Mouse (Mus musculus): ENCODE measurements at regions not wholly inside any gene's neighbourhood (a gene's known extent, or its start where the extent isn't known, plus 50 kb on each side); places are given as distances from the start of the nearest gene placed in this dataset.
A peak's percentile ranks its signal among the peaks of the same experiment; 100 is the strongest.

- no peak for ATAC-seq (ENCODE audit: low FRiP score)
- H3K27ac ChIP-seq (ENCODE audit: low read depth, low read length): no peak overlapping the region
- no peaks in the 10 kb centered on the region for H3K9me3 ChIP-seq (ENCODE audit: low read length)
- no peak for TF ChIP-seq CTCF (IDR thresholded peaks at IDR 0.05)
- H3K4me2 ChIP-seq (ENCODE audit: low read depth, low read length, poor library complexity, severe bottlenecking): no peak overlapping the region
- no peak for DNase-seq (ENCODE audit: low spot score)
- H3K4me3 ChIP-seq (ENCODE audit: low read depth, low read length): no peak overlapping the region
- H3K27me3 ChIP-seq (ENCODE audit: insufficient read depth, low read length): 0 out of 2 replicates have a peak, but pooled peaks cover 2% of the 10 kb centered on the region
- H3K36me3 ChIP-seq (ENCODE audit: insufficient read depth, low read length): no peaks in the 10 kb centered on the region
- H3K4me1 ChIP-seq (ENCODE audit: insufficient read depth, low read length): no peaks in the 10 kb centered on the region
- no peak overlapping the region for H3K9ac ChIP-seq (replicated peaks; ENCODE audit: low read length, poor library complexity, severe bottlenecking)
Observed at GRCm38 (mm10) chr16:5478970-5479369, 223.2 kb upstream of the Eef2kmt start.

GRCm38 (mm10) chr16:5471321-5471720 is 215.5 kb upstream of the Eef2kmt start:
- H3K9ac ChIP-seq (replicated peaks; ENCODE audit: low read length, poor library complexity, severe bottlenecking): no peak overlapping the region
- no peak overlapping the region for H3K4me3 ChIP-seq (ENCODE audit: low read depth, low read length)
- H3K4me2 ChIP-seq (ENCODE audit: low read depth, low read length, poor library complexity, severe bottlenecking): no peak overlapping the region
- DNase-seq (ENCODE audit: low spot score) (peak; percentile 78), ATAC-seq (ENCODE audit: low FRiP score) (no peak)
- H3K9me3 ChIP-seq (ENCODE audit: low read length): no peaks in the 10 kb centered on the region
- TF ChIP-seq CTCF (IDR thresholded peaks at IDR 0.05): peak; percentile 87
- H3K27ac ChIP-seq (ENCODE audit: low read depth, low read length): no peak overlapping the region
- H3K4me1 ChIP-seq (ENCODE audit: insufficient read depth, low read length): no peaks in the 10 kb centered on the region
- 17% methylated on average over 5 of the region's 5 CpGs for WGBS
- no peaks in the 10 kb centered on the region for H3K36me3 ChIP-seq (ENCODE audit: insufficient read depth, low read length)
- H3K27me3 ChIP-seq (ENCODE audit: insufficient read depth, low read length): no peaks in the 10 kb centered on the region

- Histone ChIP-seq H3K27me3 (ENCODE audit: insufficient read depth, low read length) (no peaks in the 10 kb centered on the region), H3K36me3 (ENCODE audit: insufficient read depth, low read length) (no peaks in the 10 kb centered on the region), H3K4me3 (ENCODE audit: low read depth, low read length) (no peak overlapping the region), H3K9me3 (ENCODE audit: low read length) (no peaks in the 10 kb centered on the region), H3K9ac (replicated peaks; ENCODE audit: low read length, poor library complexity, severe bottlenecking) (no peak overlapping the region), H3K4me2 (ENCODE audit: low read depth, low read length, poor library complexity, severe bottlenecking) (no peak overlapping the region), H3K4me1 (ENCODE audit: insufficient read depth, low read length) (no peaks in the 10 kb centered on the region), H3K27ac (ENCODE audit: low read depth, low read length) (no peak overlapping the region)
- peak; percentile 82 for TF ChIP-seq CTCF (IDR thresholded peaks at IDR 0.05)
- 6% methylated on average over 3 of the region's 3 CpGs for WGBS
- ATAC-seq (ENCODE audit: low FRiP score) (no peak), DNase-seq (ENCODE audit: low spot score) (peak; percentile 81)
Observed at GRCm38 (mm10) chr16:5467587-5467986, 211.8 kb upstream of the Eef2kmt start.

- H3K27me3 ChIP-seq (ENCODE audit: insufficient read depth, low read length): no peaks in the 10 kb centered on the region
- no peak for DNase-seq (ENCODE audit: low spot score)
Observed at GRCm38 (mm10) chr16:5466760-5467159, 211.0 kb upstream of the Eef2kmt start.

GRCm38 (mm10) chr16:5455352-5455965 is 199.7 kb upstream of the Eef2kmt start:
- Histone ChIP-seq H3K9me3 (ENCODE audit: low read length) (no peaks in the 10 kb centered on the region), H3K27me3 (ENCODE audit: insufficient read depth, low read length) (peaks cover 10% of the 10 kb centered on the region), H3K36me3 (ENCODE audit: insufficient read depth, low read length) (no peaks in the 10 kb centered on the region), H3K4me3 (ENCODE audit: low read depth, low read length) (no peak overlapping the region), H3K9ac (replicated peaks; ENCODE audit: low read length, poor library complexity, severe bottlenecking) (no peak overlapping the region), H3K27ac (ENCODE audit: low read depth, low read length) (no peak overlapping the region), H3K4me2 (ENCODE audit: low read depth, low read length, poor library complexity, severe bottlenecking) (no peak overlapping the region), H3K4me1 (ENCODE audit: insufficient read depth, low read length) (0 out of 2 replicates have a peak, but pooled peaks cover 4% of the 10 kb centered on the region)
- 13% methylated on average over 5 of the region's 5 CpGs for WGBS
- ATAC-seq (ENCODE audit: low FRiP score): no peak
- TF ChIP-seq CTCF (IDR thresholded peaks at IDR 0.05): no peak
- DNase-seq (ENCODE audit: low spot score): no peak

More at GRCm38 (mm10) chr16:5466760-5467159, 211.0 kb upstream of the Eef2kmt start:
- Histone ChIP-seq H3K27ac (ENCODE audit: low read depth, low read length) (no peak overlapping the region), H3K4me3 (ENCODE audit: low read depth, low read length) (no peak overlapping the region), H3K9me3 (ENCODE audit: low read length) (no peaks in the 10 kb centered on the region), H3K36me3 (ENCODE audit: insufficient read depth, low read length) (no peaks in the 10 kb centered on the region), H3K4me2 (ENCODE audit: low read depth, low read length, poor library complexity, severe bottlenecking) (no peak overlapping the region), H3K4me1 (ENCODE audit: insufficient read depth, low read length) (no peaks in the 10 kb centered on the region), H3K9ac (replicated peaks; ENCODE audit: low read length, poor library complexity, severe bottlenecking) (no peak overlapping the region)
- no peak for TF ChIP-seq CTCF (IDR thresholded peaks at IDR 0.05)
- ATAC-seq (ENCODE audit: low FRiP score): no peak
- WGBS: 51% methylated on average over 2 of the region's 2 CpGs

GRCm38 (mm10) chr16:5454243-5454642 is 198.5 kb upstream of the Eef2kmt start:
- Histone ChIP-seq H3K27ac (ENCODE audit: low read depth, low read length) (no peak overlapping the region), H3K27me3 (ENCODE audit: insufficient read depth, low read length) (peaks cover 10% of the 10 kb centered on the region), H3K9ac (replicated peaks; ENCODE audit: low read length, poor library complexity, severe bottlenecking) (no peak overlapping the region), H3K4me2 (ENCODE audit: low read depth, low read length, poor library complexity, severe bottlenecking) (no peak overlapping the region), H3K36me3 (ENCODE audit: insufficient read depth, low read length) (no peaks in the 10 kb centered on the region), H3K4me1 (ENCODE audit: insufficient read depth, low read length) (0 out of 2 replicates have a peak, but pooled peaks cover 4% of the 10 kb centered on the region), H3K4me3 (ENCODE audit: low read depth, low read length) (no peak overlapping the region), H3K9me3 (ENCODE audit: low read length) (no peaks in the 10 kb centered on the region)
- 23% methylated on average over 6 of the region's 6 CpGs for WGBS
- ATAC-seq (ENCODE audit: low FRiP score) (no peak), DNase-seq (ENCODE audit: low spot score) (no peak)
- no peak for TF ChIP-seq CTCF (IDR thresholded peaks at IDR 0.05)
